Mouse (Mus musculus): ENCODE results near the gene Sp3.

GRCm38 (mm10) chr2:72913458-72913760, 66.8 kb downstream of the Sp3 start:
- TF ChIP-seq MYOD1 (IDR thresholded peaks at IDR 0.05; ENCODE audit: control insufficient read depth, insufficient read length, low read depth) (no peak), CTCF (IDR thresholded peaks at IDR 0.05; ENCODE audit: control insufficient read depth, insufficient read depth, insufficient read length) (no peak), MYOG (IDR thresholded peaks at IDR 0.05; ENCODE audit: control insufficient read depth, extremely low read depth, insufficient read length) (no peak), USF1 (IDR thresholded peaks at IDR 0.05; ENCODE audit: low read depth) (no peak)

Measured in C2C12 (cell line).